Mouse (Mus musculus): ENCODE data around the gene Fbxl18. TPM values are rescaled to one million over a fixed set of nuclear protein-coding genes. Genes with fewer than 3 reads are reported as not detected.

Gene Fbxl18
- polyA plus RNA-seq, 1 experiment: 23.0 TPM

DNA sequence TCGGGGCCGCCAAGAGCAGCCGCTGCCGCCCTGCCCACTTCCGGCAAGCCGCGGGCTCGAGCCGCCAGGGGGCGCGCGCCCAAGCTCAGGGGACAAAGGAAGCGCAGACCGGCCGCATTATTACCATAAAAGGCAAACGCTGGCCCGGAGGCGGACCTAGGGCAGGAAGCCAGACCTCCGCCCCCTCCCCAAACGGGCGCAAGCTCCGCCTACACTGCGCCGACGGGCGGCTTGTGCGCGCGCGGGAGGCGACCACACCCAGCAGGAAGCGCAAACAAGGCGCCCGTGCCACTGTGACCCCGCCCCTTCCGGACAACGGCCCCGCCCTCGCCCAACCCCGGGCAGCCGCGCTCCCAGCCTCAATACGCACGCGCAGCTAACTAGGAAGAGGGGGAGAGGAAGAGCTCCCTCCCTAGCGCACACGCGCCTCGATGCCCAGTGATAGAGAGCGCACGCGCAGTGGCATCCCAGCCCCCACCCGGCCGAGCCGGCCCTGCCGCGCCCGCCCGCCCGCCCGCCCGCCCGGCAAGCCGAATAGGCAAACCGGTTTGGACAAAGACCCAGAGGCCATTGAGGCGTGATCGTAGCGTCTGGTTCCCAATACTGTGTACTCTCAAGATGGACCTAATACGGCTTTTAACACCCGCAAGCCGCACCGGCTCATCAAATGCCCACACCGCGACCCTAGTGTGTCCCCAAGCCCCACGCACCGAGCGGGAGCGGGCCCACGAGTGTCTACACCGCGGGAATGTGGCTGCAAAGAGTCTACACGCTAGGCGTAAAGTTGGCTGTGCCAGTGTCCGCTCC is 10.7 kb upstream of the Fbxl18 start:
- no peak for TF ChIP-seq GATA1 (IDR thresholded peaks at IDR 0.05; ENCODE audit: low read length)

DNA sequence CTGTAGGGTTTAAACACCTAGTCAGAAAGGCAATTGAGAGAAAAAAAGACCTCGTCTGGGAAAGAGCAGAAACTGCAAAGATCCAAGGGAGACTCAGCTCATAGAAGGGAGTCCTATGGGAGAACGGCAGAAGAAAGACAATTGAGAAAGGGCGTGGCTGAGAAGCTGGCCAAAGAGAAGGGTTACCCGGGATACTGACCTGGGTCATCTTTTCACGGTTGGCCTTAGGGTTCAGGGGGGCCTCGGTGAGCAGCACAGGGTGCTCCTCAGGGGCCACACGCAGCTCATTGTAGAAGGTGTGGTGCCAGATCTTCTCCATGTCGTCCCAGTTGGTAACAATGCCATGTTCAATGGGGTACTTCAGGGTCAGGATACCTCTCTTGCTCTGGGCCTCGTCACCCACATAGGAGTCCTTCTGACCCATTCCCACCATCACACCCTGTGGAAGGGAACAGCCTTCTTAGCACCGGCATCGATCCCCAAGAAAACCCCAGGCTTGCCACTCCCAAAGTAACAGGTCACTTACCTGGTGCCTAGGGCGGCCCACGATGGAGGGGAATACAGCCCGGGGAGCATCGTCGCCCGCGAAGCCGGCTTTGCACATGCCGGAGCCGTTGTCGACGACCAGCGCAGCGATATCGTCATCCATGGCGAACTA is 9.9 kb upstream of the Fbxl18 start:
- TF ChIP-seq GATA1 (IDR thresholded peaks at IDR 0.05; ENCODE audit: low read length): no peak

- TF ChIP-seq GATA1 (IDR thresholded peaks at IDR 0.05; ENCODE audit: low read length): no peak
Observed at GRCm38 (mm10) chr5:142904208-142905037, 9.2 kb upstream of the Fbxl18 start.

- TF ChIP-seq GATA1 (IDR thresholded peaks at IDR 0.05; ENCODE audit: low read length): no peak
Observed at GRCm38 (mm10) chr5:142903470-142904207, 8.4 kb upstream of the Fbxl18 start.

DNA sequence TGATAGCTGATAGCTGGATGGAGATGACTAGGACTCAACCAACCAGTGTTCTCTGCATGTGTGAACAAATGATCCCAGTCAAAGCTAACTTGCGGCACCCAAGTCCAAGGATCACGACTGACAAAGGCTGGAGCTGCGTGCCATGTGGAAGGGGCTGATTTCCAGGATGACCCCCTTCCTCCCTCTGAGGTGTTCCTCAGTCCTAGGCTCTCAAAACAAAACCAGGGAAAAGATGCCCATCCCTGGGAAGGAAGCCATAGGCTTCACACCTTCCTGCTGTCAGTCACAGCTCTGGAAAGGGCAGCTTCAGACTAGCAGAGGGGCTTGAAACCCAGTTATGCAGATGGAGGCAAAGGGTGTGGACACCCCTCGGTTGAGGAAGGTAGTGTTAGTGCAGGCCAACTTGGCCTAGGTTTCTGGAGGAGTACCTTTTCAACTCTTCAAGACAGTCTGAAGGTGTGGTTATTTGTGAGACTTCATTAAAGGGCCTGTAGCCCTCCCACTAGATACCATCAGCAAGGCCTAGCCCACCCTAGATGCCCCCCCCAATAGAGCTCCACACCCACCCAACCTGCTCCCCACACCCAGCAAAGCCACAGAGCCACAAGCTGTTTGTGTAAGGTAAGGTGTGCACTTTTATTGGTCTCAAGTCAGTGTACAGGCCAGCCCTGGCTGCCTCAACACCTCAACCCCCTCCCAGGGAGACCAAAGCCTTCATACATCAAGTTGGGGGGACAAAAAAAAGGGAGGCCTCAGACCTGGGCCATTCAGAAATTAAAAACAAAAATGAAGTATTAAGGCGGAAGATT is 7.5 kb upstream of the Fbxl18 start:
- TF ChIP-seq GATA1 (IDR thresholded peaks at IDR 0.05; ENCODE audit: low read length): no peak

DNA sequence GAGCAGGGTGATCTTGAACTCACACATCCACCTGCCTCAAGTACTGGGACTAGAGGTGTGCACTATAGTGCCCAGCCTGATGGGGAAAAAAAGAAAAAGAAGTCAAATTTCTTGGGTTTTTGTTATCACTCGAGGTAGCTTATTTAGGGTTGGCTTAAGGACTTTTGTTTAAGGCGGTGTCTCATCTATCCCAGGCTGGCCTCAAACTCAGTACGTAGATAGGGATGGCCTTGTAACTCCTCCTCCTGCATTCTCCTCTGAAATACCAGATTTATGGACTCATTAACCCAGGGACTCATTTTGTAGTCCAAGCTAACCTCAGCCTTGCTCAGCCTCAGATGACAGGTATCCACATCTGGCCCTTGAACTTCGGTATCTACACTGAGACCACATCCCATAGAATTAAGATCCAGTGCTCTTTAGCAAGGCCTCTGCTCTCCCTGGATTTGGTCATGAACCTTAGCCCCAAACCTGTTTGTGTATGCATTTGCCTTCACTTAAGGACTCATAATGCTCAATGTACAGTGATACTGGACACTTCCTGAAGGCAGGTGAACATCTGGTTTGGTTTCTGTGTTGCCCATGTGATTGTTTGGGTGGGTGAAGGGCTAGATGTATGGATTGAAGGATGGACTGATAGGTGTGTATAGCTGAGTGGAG is 6.8 kb upstream of the Fbxl18 start:
- no peak for TF ChIP-seq GATA1 (IDR thresholded peaks at IDR 0.05; ENCODE audit: low read length)

DNA sequence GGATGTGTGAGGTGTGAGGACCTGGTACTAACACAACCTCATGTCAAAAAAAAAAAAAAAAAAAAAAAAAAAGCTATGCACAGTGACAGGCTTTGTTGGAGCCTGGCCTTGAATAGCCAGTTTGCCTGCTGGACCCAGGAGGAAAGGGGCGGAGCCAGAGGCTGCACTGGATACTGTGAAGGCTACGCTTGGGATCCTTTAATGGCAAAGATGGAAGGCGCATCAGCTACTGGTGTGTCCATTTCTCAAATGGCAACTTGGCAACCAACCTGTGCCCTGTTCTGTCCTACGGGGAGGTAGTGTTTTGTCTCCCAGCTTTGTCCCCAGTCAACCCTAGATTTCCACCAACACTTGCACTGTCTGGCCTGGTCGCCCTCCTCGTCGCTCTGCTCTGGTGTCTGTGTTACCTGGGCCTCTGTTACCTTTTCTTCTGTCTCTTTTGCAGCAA is 6.2 kb upstream of the Fbxl18 start:
- TF ChIP-seq GATA1 (IDR thresholded peaks at IDR 0.05; ENCODE audit: low read length): no peak

GRCm38 (mm10) chr5:142900651-142901050 is 5.4 kb upstream of the Fbxl18 start:
- no peak for TF ChIP-seq GATA1 (IDR thresholded peaks at IDR 0.05; ENCODE audit: low read length)

- no peak for TF ChIP-seq GATA1 (IDR thresholded peaks at IDR 0.05; ENCODE audit: low read length)
Observed at GRCm38 (mm10) chr5:142899932-142900533, 4.8 kb upstream of the Fbxl18 start.

DNA sequence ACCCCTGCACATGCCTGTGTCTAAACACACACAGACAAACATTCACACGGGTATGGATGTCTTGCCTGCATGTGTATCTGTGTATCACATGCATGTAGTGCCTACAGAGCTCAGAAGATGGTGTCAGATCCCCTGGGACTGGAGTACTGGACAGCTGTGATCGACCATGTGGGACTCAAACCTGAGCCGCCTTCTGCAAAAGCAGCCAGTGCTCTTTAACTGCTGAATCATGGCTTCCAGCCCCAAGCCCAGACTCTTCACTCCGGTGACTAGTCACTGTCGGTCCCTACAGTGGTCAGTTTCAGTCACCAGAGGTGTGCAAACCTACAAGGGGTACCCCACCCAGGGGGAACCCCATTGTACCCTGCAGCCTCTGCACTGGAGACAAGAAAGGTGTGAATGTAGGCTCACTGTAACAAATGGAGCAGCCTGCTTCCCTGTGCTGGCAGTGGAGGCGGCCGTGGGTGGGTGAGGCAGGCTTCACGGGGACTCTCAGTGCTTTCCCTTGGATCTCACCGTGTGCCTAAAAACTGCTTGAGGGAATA is 3.9 kb upstream of the Fbxl18 start:
- no peak for TF ChIP-seq GATA1 (IDR thresholded peaks at IDR 0.05; ENCODE audit: low read length)

DNA sequence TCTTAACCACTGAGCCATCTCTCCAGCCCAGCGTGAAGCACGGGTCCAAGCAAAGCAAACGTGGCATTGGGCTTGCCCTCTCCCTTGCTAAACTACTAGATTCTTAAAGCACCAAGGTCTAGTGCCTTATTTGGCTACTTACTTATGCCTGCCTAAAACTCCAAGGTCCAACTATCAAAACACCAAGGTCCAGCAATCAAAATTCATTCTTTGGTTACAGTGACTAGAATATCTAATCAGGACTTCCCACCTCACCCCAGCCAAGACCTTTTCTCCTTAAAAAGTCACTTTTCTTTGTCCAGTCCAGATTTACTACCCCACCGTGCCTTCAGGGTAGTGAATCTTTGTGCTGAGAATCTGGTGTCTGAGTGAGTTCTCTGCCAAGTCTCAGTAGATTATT is 3.1 kb upstream of the Fbxl18 start:
- no peak for TF ChIP-seq GATA1 (IDR thresholded peaks at IDR 0.05; ENCODE audit: low read length)

DNA sequence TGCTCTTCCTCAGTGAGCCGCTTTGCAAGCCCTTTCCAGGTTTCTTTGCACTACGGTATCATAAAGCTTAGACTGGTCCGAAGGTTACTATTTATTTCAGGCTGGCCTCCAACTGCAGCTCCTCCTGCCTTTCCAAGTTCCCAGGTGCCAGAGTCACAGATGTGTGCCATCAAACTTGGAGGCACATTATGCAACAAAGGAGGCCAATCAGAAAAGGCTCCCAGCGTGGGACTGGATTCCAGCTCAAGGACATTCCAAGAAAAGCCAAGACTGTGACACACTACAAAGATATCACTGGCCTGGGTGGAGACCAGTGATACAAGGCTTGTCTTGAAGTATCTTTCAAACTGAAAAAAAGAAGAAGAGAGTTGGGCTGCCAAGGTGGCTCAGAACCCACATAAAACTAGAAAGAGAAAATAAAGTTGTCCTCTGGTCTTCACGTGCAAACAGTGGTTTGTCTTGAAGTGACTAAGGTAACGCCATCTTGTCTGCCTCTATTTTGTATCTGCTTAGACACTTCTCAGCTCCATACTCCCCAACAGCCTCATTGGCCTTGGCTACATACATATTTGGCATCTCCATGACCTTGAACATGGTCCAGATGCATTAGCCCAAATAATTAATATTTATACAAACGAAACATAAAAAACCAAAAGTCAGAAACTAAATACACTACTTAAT is 2.5 kb upstream of the Fbxl18 start:
- TF ChIP-seq GATA1 (IDR thresholded peaks at IDR 0.05; ENCODE audit: low read length): no peak

GRCm38 (mm10) chr5:142896713-142897112 is 1.5 kb upstream of the Fbxl18 start:
- no peak for TF ChIP-seq GATA1 (IDR thresholded peaks at IDR 0.05; ENCODE audit: low read length)

Data from G1E-ER4 (cell line).